In the genomic region with DNA sequence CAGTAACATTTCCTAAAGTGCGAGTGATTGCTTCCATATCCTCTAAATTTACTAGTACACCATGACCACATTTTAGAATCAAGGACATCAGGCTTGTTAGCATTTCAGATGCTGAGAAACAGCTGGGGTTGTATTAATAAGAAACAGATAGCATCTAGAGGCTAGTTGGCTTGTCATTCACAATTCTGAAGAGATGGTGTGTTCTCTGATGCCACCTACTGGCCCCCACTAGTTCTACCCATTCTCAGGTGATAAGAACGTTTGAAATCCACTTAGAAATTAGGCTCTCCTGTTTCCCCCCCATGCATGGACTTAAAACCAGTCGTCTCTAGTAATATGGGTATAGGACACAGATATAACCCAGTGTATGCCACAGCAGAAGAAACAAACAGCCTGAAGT, we compare ENCODE assay signal across 9 mouse cellular contexts.
DNase-seq lines count a peak whose midpoint lies in the region; ATAC-seq lines count a peak whose summit lies in the region.
"Had no signal": no experiment of that assay in that cellular context is flagged by ENCODE, and none has a peak within 500 bp of the region (broad histone marks: within the 10 kb centered on the region; RNA-seq: fewer than 3 reads in every experiment).

No protein-coding gene starts in this region.

- peaks cover 45% of the 10 kb centered on the region for H3K27me3 ChIP-seq in kidney, embryonic 15.5 days

- no peak overlapping the region for H3K4me2 ChIP-seq in kidney, embryonic 15.5 days

- H3K4me1 ChIP-seq in kidney, embryonic 15.5 days, result no peaks in the 10 kb centered on the region

- no peak overlapping the region for H3K4me3 ChIP-seq in kidney, embryonic 15.5 days (replicated peaks)

- no peak for ATAC-seq in kidney, embryonic 15.5 days (replicated peaks; ENCODE audit: low FRiP score)
- no peak for ATAC-seq in megakaryocyte-erythroid progenitor cell, adult 5-6 weeks (replicated peaks; ENCODE audit: low FRiP score, low TSS enrichment, poor library complexity, severe bottlenecking)

- peak; percentile 30 for DNase-seq in kidney, adult 9 months
- DNase-seq in adipocyte (ENCODE audit: low spot score), result peak; percentile 2
- peak; percentile 15 to 51 for DNase-seq in frontal cortex, postnatal 36 days (ENCODE audit: low spot score in 2 of 2)
- DNase-seq in retina, embryonic 14.5 days (ENCODE audit: low spot score), result peak; percentile 51
- no peak for DNase-seq in gastrocnemius, postnatal 36 days
- DNase-seq: cerebellum, adult 9-10 months had no signal

- WGBS in kidney, embryonic 15.5 days, result 51% methylated on average over 3 of the region's 3 CpGs

- no peaks in the 10 kb centered on the region for H3K9me3 ChIP-seq in kidney, embryonic 15.5 days (replicated peaks)

- no peak overlapping the region for H3K9ac ChIP-seq in kidney, embryonic 15.5 days
- H3K9ac ChIP-seq: liver, embryonic 14.5 days had no signal

- H3K27ac ChIP-seq in kidney, embryonic 15.5 days, result no peak overlapping the region
- H3K27ac ChIP-seq: liver, embryonic 14.5 days had no signal

- intact Hi-C loops in gastrocnemius, postnatal 36 days (cut with DNase I), result no loop called here

- no peaks in the 10 kb centered on the region for H3K36me3 ChIP-seq in kidney, embryonic 15.5 days

Comparison
In these comparisons a context has a peak if more than half of its experiments do, and no peak if none do; other contexts are left out.
1. DNase-seq: peak in kidney, adult 9 months (single experiment), adipocyte (single experiment), frontal cortex, postnatal 36 days (2 of 2) and retina, embryonic 14.5 days (single experiment); none in gastrocnemius, postnatal 36 days (0 of 2).